Mouse (Mus musculus) myocyte (in vitro differentiated cells): ENCODE data around the gene Agap1.

Experiments used
- CEBPB ChIP-seq: IDR thresholded peaks from 2 replicates; pipeline ENCODE4 v1.6.1; 2011; ENCODE audit warnings: mild to moderate bottlenecking, moderate library complexity; ENCODE audit not compliant: poor library complexity, insufficient read depth, severe bottlenecking
- E2F4 ChIP-seq: IDR thresholded peaks from one replicate; pipeline ENCODE4 v1.6.1; 2011; ENCODE audit warnings: mild to moderate bottlenecking, control low read depth, moderate library complexity; ENCODE audit not compliant: insufficient read depth
- MAX ChIP-seq: IDR thresholded peaks from one replicate; pipeline ENCODE4 v1.6.1; 2011; ENCODE audit warnings: low read depth, mild to moderate bottlenecking, control low read depth
- MYOD1 ChIP-seq, 3 experiments: IDR thresholded peaks; one replicate each; pipeline ENCODE4 v1.6.1; 2011; ENCODE audit warnings: control low read depth in 2 of 3, low read depth in 2 of 3, mild to moderate bottlenecking in 2 of 3, moderate library complexity in 1 of 3; ENCODE audit not compliant: insufficient read length in 2 of 3, control insufficient read depth in 1 of 3
- MYOG ChIP-seq, 3 experiments: IDR thresholded peaks; one replicate each; pipeline ENCODE4 v1.6.1; 2011; ENCODE audit warnings: control low read depth in 2 of 3, low read depth in 2 of 3, mild to moderate bottlenecking in 2 of 3; ENCODE audit not compliant: insufficient read length in 2 of 3, control insufficient read depth in 1 of 3, insufficient read depth in 1 of 3
- POLR2A ChIP-seq: IDR thresholded peaks from one replicate; pipeline ENCODE4 v1.6.1; 2011; ENCODE audit warnings: low read depth, mild to moderate bottlenecking, control low read depth, moderate library complexity; ENCODE audit not compliant: insufficient read length
- POLR2AphosphoS2 ChIP-seq: IDR thresholded peaks from one replicate; pipeline ENCODE4 v1.6.1; 2011; ENCODE audit warnings: low read depth, control low read depth; ENCODE audit not compliant: insufficient read length
- TCF12 ChIP-seq: IDR thresholded peaks from one replicate; pipeline ENCODE4 v1.6.1; 2011; ENCODE audit warnings: mild to moderate bottlenecking, control low read depth; ENCODE audit not compliant: poor library complexity, insufficient read depth, severe bottlenecking
- TCF3 ChIP-seq: IDR thresholded peaks from one replicate; pipeline ENCODE4 v1.6.1; 2011; ENCODE audit warnings: low read depth, control low read depth; ENCODE audit not compliant: insufficient read length
- USF1 ChIP-seq: IDR thresholded peaks from one replicate; pipeline ENCODE4 v1.6.1; 2011; ENCODE audit warnings: low read depth, mild to moderate bottlenecking, control low read depth, moderate library complexity

GRCm38 (mm10) chr1:89933786-89934185 is 479.2 kb downstream of the Agap1 start:
- TF ChIP-seq MAX = no peak
- TF ChIP-seq TCF3 = no peak
- no peak for TF ChIP-seq E2F4
- no peak for TF ChIP-seq POLR2A
- TF ChIP-seq TCF12 = no peak
- no peak for TF ChIP-seq POLR2AphosphoS2
- no peak for TF ChIP-seq MYOG (IDR thresholded peaks at IDR 0.05; ENCODE audit: control insufficient read depth in 1 of 3, insufficient read depth in 1 of 3, insufficient read length in 2 of 3, low read depth in 2 of 3)
- TF ChIP-seq USF1 = no peak
- TF ChIP-seq MYOD1 (IDR thresholded peaks at IDR 0.05; ENCODE audit: control insufficient read depth in 1 of 3, insufficient read length in 2 of 3, low read depth in 2 of 3) = no peak
- TF ChIP-seq CEBPB = no peak
